Mouse (Mus musculus) forebrain, embryonic 16.5 days (tissue): ENCODE measurements around the gene Apod. TPM values are rescaled to one million over a fixed set of nuclear protein-coding genes. Genes with fewer than 3 reads are reported as not detected.

ENCODE experiments used
- ATAC-seq: fragments of 200-750 bp; cut with Nextera tagmentation; 2 replicates; pipeline ENCODE4 v1.8.0; 2017; ENCODE audit warnings: mild to moderate bottlenecking, moderate library complexity
- H3K27ac ChIP-seq: fragments of 300-500 bp; sonication (generic); 2 replicates; pipeline ENCODE4 v1.5.1; 2014; ENCODE audit warnings: low read length, control low read depth
- H3K27me3 ChIP-seq: fragments of 300-500 bp; sonication (generic); replicated peaks from 2 replicates; pipeline ENCODE4 v1.6.1; 2014; ENCODE audit warnings: low read length; ENCODE audit not compliant: control insufficient read depth, insufficient read depth
- H3K36me3 ChIP-seq: fragments of 300-500 bp; sonication (generic); 2 replicates; pipeline ENCODE4 v1.6.1; 2014; ENCODE audit not compliant: control insufficient read depth, insufficient read depth
- H3K4me1 ChIP-seq: fragments of 300-500 bp; sonication (generic); replicated peaks from 2 replicates; pipeline ENCODE4 v1.6.1; 2014; ENCODE audit warnings: low read length; ENCODE audit not compliant: control insufficient read depth, insufficient read depth
- H3K4me2 ChIP-seq: fragments of 300-500 bp; sonication (generic); 2 replicates; pipeline ENCODE4 v1.6.1; 2014; ENCODE audit warnings: mild to moderate bottlenecking, low read length, control low read depth
- H3K4me3 ChIP-seq: fragments of 300-500 bp; sonication (generic); replicated peaks from 2 replicates; pipeline ENCODE4 v1.5.1; 2014; ENCODE audit warnings: mild to moderate bottlenecking, low read length, control low read depth
- H3K9ac ChIP-seq: fragments of 300-500 bp; sonication (generic); replicated peaks from 2 replicates; pipeline ENCODE4 v1.6.1; 2014; ENCODE audit warnings: low read depth, low read length, control low read depth
- H3K9me3 ChIP-seq: fragments of 300-500 bp; sonication (generic); 2 replicates; pipeline ENCODE4 v1.6.1; 2016; ENCODE audit warnings: low read length; ENCODE audit not compliant: control insufficient read depth
- WGBS: fragments of 180-500 bp; shearing (Covaris S2); extraction: QIAGEN DNeasy Blood & Tissue Kit; methylation state at CpG from one replicate; pipeline ENCODE4 v1.1.7; 2014; 5-methylcytosine and 5-hydroxymethylcytosine counted together
- microRNA-seq: library from miRNA; unstranded; fragments of <30 nt; microRNA quantifications from one replicate; pipeline ENCODE4, GENCODE M21; 2017
- polyA plus RNA-seq: library from polyadenylated mRNA; unstranded; fragments of >200 nt; fragmentation: Nextera tagmentation; extraction: Ambion mirVana; gene quantifications from 2 replicates; pipeline ENCODE4 v1.2.1, GENCODE M21; 2015

Gene Apod
- polyA plus RNA-seq, 1 experiment from 2014 or later, result 63.1 TPM

DNA sequence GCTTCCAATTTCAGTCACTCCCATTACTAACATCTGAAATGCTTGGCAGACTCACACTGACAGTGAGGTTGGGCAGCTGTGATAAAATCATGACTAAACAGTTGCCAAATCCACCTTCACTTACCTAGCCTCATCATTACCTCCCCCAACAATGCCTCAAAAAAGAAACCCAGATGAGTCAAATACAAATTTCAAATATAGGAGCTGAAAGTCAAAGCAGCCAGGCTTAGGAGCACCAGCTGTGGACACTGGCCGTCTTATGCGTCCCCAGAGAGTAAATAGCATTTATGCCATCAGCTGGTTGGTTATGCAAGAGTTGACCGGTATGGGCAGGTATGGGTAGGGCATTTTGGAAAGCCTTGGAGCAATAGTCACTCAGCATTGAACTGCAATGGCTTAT lies 65.2 kb downstream of the Apod start:
- H3K27ac ChIP-seq, result no peak overlapping the region
- no peak for ATAC-seq

DNA sequence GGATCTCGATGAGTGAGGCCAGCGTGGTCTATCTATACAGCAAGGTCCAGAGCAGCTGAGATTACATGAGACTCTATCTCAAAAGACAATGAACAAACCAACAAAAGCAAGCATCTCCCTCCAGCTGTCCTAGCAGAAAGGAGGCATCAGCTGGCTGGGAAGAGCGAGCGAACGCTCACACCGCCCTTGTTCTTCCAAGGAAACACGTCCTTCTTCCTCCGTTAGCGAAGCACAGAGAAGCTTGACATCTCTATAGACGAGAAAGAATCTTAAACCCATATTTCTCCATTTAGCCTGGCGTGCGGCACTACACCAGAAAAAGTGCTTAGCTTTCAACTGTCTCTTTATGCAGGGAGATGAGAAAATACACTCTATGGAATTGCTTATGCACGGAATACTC lies 65.9 kb downstream of the Apod start:
- ATAC-seq, result no peak
- Histone ChIP-seq H3K4me2 (no peak overlapping the region), H3K4me3 (no peak overlapping the region), H3K4me1 (no peaks in the 10 kb centered on the region), H3K27ac (no peak overlapping the region), H3K36me3 (no peaks in the 10 kb centered on the region), H3K9me3 (no peaks in the 10 kb centered on the region), H3K27me3 (no peaks in the 10 kb centered on the region), H3K9ac (no peak overlapping the region)
- 90% methylated on average over 13 of the region's 13 CpGs for WGBS

More for the DNA sequence above, 65.2 kb downstream of the Apod start:
- Histone ChIP-seq H3K4me1 (no peaks in the 10 kb centered on the region), H3K4me3 (no peak overlapping the region), H3K9ac (no peak overlapping the region), H3K27me3 (no peaks in the 10 kb centered on the region), H3K36me3 (no peaks in the 10 kb centered on the region), H3K4me2 (no peak overlapping the region), H3K9me3 (no peaks in the 10 kb centered on the region)
- 97% methylated on average over 3 of the region's 3 CpGs for WGBS

DNA sequence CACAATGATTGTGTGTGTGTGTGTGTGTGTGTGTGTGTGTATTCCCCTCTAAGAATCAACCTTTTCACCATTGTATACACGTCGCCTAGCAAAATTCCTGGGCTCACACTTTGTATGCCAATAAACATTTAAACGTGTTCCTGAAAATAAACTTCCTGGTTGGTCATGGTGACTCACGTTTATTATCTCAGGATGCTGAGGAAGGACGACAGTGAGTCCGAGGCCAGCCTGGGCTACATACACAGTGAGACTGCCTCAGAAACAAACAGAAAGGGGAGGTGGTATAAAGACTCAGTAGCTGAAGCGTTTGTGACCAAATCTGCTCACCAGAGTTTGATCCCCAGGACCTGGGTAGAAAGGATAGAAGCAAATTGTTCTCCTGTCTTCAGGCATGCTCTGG lies 67.2 kb downstream of the Apod start:
- Histone ChIP-seq H3K36me3 (no peaks in the 10 kb centered on the region), H3K27ac (no peak overlapping the region), H3K27me3 (no peaks in the 10 kb centered on the region), H3K9ac (no peak overlapping the region), H3K4me3 (no peak overlapping the region), H3K4me2 (no peak overlapping the region), H3K4me1 (no peaks in the 10 kb centered on the region), H3K9me3 (no peaks in the 10 kb centered on the region)
- ATAC-seq, result no peak
- 87% methylated on average over 7 of the region's 7 CpGs for WGBS

Small RNAs within 50 kb of the gene (microRNA-seq; reads per million reads assigned to microRNA genes)
- gene Gm27415, result not detected

Other genes starting within 250 kb of the Apod start
- 9.6 and 9.7 TPM in 2 replicates for gene Xxylt1, start 233.4 kb downstream of the Apod start, polyA plus RNA-seq
- gene Acap2, start 113.6 kb downstream of the Apod start, polyA plus RNA-seq, result 12.7 and 15.0 TPM in 2 replicates
- gene Ppp1r2, start 39.5 kb downstream of the Apod start, polyA plus RNA-seq, result 83.3 and 101 TPM in 2 replicates
- gene Bdh1, start 107.5 kb upstream of the Apod start, polyA plus RNA-seq, result 152 and 155 TPM in 2 replicates